Mouse (Mus musculus) liver, embryonic 14.5 days (tissue): ENCODE measurements around the gene Ethe1.

ENCODE experiments used
- CTCF ChIP-seq: IDR thresholded peaks from 2 replicates; pipeline ENCODE4 v1.5.1; 2016; ENCODE audit warnings: antibody characterized with exemption, low read depth, control low read depth
- EP300 ChIP-seq: IDR thresholded peaks from 2 replicates; pipeline ENCODE4 v1.6.1; 2016; ENCODE audit warnings: antibody characterized with exemption, low read depth

GRCm38 (mm10) chr7:24577811-24578210 lies 9.5 kb upstream of the Ethe1 start:
- TF ChIP-seq CTCF (no peak), EP300 (no peak)
